Mouse (Mus musculus) lung, embryonic 16.5 days (tissue): ENCODE data around the gene Pi4kb. TPM values are rescaled to one million over a fixed set of nuclear protein-coding genes. Genes with fewer than 3 reads are reported as not detected.

ENCODE experiments used
- ATAC-seq: fragments of 200-750 bp; cut with Nextera tagmentation; 2 replicates; pipeline ENCODE4 v1.8.0; 2017; ENCODE audit warnings: low read depth, mild to moderate bottlenecking, moderate library complexity
- H3K27ac ChIP-seq: fragments of 300-500 bp; sonication (generic); 2 replicates; pipeline ENCODE4 v1.5.1; 2014; ENCODE audit warnings: mild to moderate bottlenecking, control low read depth, low read length
- H3K27me3 ChIP-seq: fragments of 300-500 bp; sonication (generic); 2 replicates; pipeline ENCODE4 v1.6.1; 2014; ENCODE audit warnings: low read depth, low read length, mixed read lengths; ENCODE audit not compliant: control insufficient read depth, insufficient read depth
- H3K36me3 ChIP-seq: fragments of 300-500 bp; sonication (generic); 2 replicates; pipeline ENCODE4 v1.6.1; 2014; ENCODE audit warnings: low read length; ENCODE audit not compliant: control insufficient read depth, insufficient read depth
- H3K4me1 ChIP-seq: fragments of 300-500 bp; sonication (generic); replicated peaks from 2 replicates; pipeline ENCODE4 v1.6.1; 2014; ENCODE audit warnings: low read length, mixed read lengths; ENCODE audit not compliant: control insufficient read depth, insufficient read depth
- H3K4me2 ChIP-seq: fragments of 300-500 bp; sonication (generic); 2 replicates; pipeline ENCODE4 v1.6.1; 2014; ENCODE audit warnings: low read depth, low read length, control low read depth
- H3K4me3 ChIP-seq: fragments of 300-500 bp; sonication (generic); 2 replicates; pipeline ENCODE4 v1.5.1; 2014; ENCODE audit warnings: mild to moderate bottlenecking, low read length, control low read depth
- H3K9ac ChIP-seq: fragments of 300-500 bp; sonication (generic); 2 replicates; pipeline ENCODE4 v1.6.1; 2014; ENCODE audit warnings: low read length, control low read depth
- H3K9me3 ChIP-seq: fragments of 300-500 bp; sonication (generic); 2 replicates; pipeline ENCODE4 v1.6.1; 2016; ENCODE audit warnings: low read length; ENCODE audit not compliant: control insufficient read depth
- WGBS: fragments of 180-500 bp; shearing (Covaris S2); extraction: QIAGEN DNeasy Blood & Tissue Kit; methylation state at CpG from one replicate; pipeline ENCODE4 v1.1.7; 2014; 5-methylcytosine and 5-hydroxymethylcytosine counted together
- microRNA-seq: library from miRNA; unstranded; fragments of <30 nt; microRNA quantifications from one replicate; pipeline ENCODE4, GENCODE M21; 2016
- polyA plus RNA-seq: library from polyadenylated mRNA; unstranded; fragments of >200 nt; fragmentation: Nextera tagmentation; extraction: Ambion mirVana; gene quantifications from 2 replicates; pipeline ENCODE4 v1.2.1, GENCODE M21; 2015

Pi4kb gene
- polyA plus RNA-seq, 1 experiment from 2014 or later: 25.7 TPM

DNA sequence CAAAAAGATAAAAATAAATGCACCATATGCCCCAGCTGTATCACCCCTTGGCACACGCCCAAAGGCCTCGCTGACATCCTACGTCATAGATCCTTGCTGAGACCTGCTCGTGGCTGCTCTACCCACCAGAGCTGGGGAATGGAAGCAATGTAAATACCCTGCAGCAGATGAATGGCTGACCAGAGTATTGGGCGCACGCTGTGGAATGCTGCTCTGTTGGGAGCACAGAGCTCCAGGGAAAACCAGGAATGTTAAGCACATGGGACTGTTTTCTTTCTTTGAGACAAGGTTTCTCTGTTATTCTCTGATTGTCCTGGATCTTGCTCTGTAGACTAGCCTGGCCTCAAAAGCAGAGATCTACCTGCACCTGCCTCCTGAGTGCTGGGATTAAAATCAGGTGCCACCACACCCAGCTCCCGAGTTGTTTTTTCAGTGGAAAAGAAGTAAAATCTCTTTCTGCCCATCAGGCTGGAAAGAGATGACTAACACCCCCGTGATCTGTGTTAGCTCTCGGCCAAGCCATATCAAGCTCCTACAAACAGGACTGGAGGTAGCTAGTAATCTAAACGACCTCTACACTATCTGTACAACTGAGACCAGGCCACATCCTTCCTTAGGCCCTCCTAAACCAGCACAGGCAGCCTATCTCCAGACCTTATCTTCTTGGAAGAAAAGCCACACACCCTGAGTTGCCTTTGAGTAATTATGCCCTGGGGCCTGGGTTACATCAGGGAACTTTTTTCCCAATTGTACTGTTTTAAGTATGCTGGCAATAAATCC lies 80.1 kb downstream of the Pi4kb start:
- Histone ChIP-seq H3K36me3 (peaks cover 4% of the 10 kb centered on the region), H3K27me3 (no peaks in the 10 kb centered on the region), H3K4me1 (peaks cover 12% of the 10 kb centered on the region), H3K27ac (peak overlapping the region; percentile 74), H3K4me2 (no peak overlapping the region), H3K4me3 (no peak overlapping the region), H3K9me3 (no peaks in the 10 kb centered on the region), H3K9ac (peak overlapping the region; percentile 39; the same call in 1 of the 2 replicates)
- WGBS: 24% methylated on average over 10 of the region's 10 CpGs
- ATAC-seq: peak; percentile 84

GRCm38 (mm10) chr3:95056275-95056674 lies 81.7 kb downstream of the Pi4kb start:
- WGBS: 57% methylated on average over 7 of the region's 7 CpGs
- H3K4me2 ChIP-seq: no peak overlapping the region
- no peak overlapping the region for H3K4me3 ChIP-seq
- H3K36me3 ChIP-seq: peaks cover 9% of the 10 kb centered on the region
- H3K4me1 ChIP-seq: peaks cover 12% of the 10 kb centered on the region
- H3K9ac ChIP-seq: no peak overlapping the region
- H3K9me3 ChIP-seq: no peaks in the 10 kb centered on the region
- H3K27me3 ChIP-seq: no peaks in the 10 kb centered on the region
- no peak overlapping the region for H3K27ac ChIP-seq
- peak; percentile 75; the same call in 1 of the 2 replicates for ATAC-seq

Small RNAs within 50 kb of the gene (microRNA-seq; reads per million reads assigned to microRNA genes)
- 1.2 reads per million for gene Mir7013

Other genes starting within 250 kb of the Pi4kb start
- 33.6 and 37.7 TPM in 2 replicates for gene Cgn, start 188.2 kb upstream of the Pi4kb start, polyA plus RNA-seq
- 14.6 and 16.9 TPM in 2 replicates for gene Pogz, start 137.2 kb upstream of the Pi4kb start, polyA plus RNA-seq
- gene Psmb4, start 87.8 kb upstream of the Pi4kb start, polyA plus RNA-seq: 306 and 339 TPM in 2 replicates
- gene Selenbp1, start 41.7 kb upstream of the Pi4kb start, polyA plus RNA-seq: 341 and 430 TPM in 2 replicates
- gene Rfx5, start 20.7 kb upstream of the Pi4kb start, polyA plus RNA-seq: 8.9 and 10.0 TPM in 2 replicates
- gene Zfp687, start 40.7 kb downstream of the Pi4kb start, polyA plus RNA-seq: 23.3 and 23.6 TPM in 2 replicates
- 223 and 224 TPM in 2 replicates for gene Psmd4, start 67.9 kb downstream of the Pi4kb start, polyA plus RNA-seq
- 19.5 and 20.2 TPM in 2 replicates for gene Pip5k1a, start 132.2 kb downstream of the Pi4kb start, polyA plus RNA-seq
- 152 and 156 TPM in 2 replicates for gene Vps72, start 136.3 kb downstream of the Pi4kb start, polyA plus RNA-seq
- 2.7 and 4.4 TPM in 2 replicates for gene Tmod4, start 149.7 kb downstream of the Pi4kb start, polyA plus RNA-seq
- 69.9 and 79.0 TPM in 2 replicates for gene Scnm1, start 159.3 kb downstream of the Pi4kb start, polyA plus RNA-seq
- gene Lysmd1, start 159.4 kb downstream of the Pi4kb start, polyA plus RNA-seq: 16.2 and 16.9 TPM in 2 replicates
- gene Tnfaip8l2, start 167.6 kb downstream of the Pi4kb start, polyA plus RNA-seq: 4.0 and 5.4 TPM in 2 replicates
- gene Sema6c, start 185.7 kb downstream of the Pi4kb start, polyA plus RNA-seq: 3.2 and 4.1 TPM in 2 replicates
- gene Gabpb2, start 243.2 kb downstream of the Pi4kb start, polyA plus RNA-seq: 10.0 and 10.2 TPM in 2 replicates